Mouse (Mus musculus): ENCODE measurements around the gene Cmtr1.

DNA sequence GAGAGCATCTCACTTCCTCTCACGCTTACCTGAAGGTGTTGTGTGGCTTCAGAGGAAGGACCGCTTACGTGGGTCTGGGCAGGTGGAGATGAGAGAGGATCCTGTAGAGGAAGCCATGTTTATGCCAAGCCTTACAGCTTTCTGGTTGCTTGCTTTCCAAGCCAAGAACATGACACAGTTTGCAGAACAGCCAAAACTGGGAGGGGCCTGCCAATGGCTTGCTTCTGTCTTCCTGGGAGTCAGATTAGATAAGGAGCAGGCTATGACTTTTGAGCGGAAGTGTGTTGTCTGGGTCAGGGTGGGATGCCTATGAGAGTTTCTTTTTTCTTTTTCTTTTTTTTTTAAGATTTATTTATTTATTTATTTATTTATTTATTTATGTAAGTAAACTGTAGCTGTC, 23.0 kb upstream of the Cmtr1 start:
- TF ChIP-seq TCF3 (IDR thresholded peaks at IDR 0.05; ENCODE audit: insufficient read length, low read depth) (no peak), POLR2A (IDR thresholded peaks at IDR 0.05; ENCODE audit: insufficient read length, low read depth) (no peak), USF1 (IDR thresholded peaks at IDR 0.05; ENCODE audit: low read depth) (no peak), CEBPB (IDR thresholded peaks at IDR 0.05; ENCODE audit: insufficient read depth, poor library complexity, severe bottlenecking) (no peak), POLR2AphosphoS2 (IDR thresholded peaks at IDR 0.05; ENCODE audit: insufficient read length, low read depth) (no peak), MYOG (IDR thresholded peaks at IDR 0.05; ENCODE audit: control insufficient read depth in 1 of 3, insufficient read depth in 1 of 3, insufficient read length in 2 of 3, low read depth in 2 of 3) (no peak), SRF (IDR thresholded peaks at IDR 0.05; ENCODE audit: control insufficient read depth, insufficient read length, low read depth) (no peak), TCF12 (IDR thresholded peaks at IDR 0.05; ENCODE audit: insufficient read depth, poor library complexity, severe bottlenecking) (no peak), MYOD1 (IDR thresholded peaks at IDR 0.05; ENCODE audit: control insufficient read depth in 1 of 3, insufficient read length in 2 of 3, low read depth in 2 of 3) (no peak), MAX (IDR thresholded peaks at IDR 0.05; ENCODE audit: low read depth) (no peak), E2F4 (IDR thresholded peaks at IDR 0.05; ENCODE audit: insufficient read depth) (no peak), REST (IDR thresholded peaks at IDR 0.05; ENCODE audit: insufficient read depth, insufficient read length) (no peak)

All from myocyte (in vitro differentiated cells).